ENCODE assay signal across 8 mouse cellular contexts in the genomic region with DNA sequence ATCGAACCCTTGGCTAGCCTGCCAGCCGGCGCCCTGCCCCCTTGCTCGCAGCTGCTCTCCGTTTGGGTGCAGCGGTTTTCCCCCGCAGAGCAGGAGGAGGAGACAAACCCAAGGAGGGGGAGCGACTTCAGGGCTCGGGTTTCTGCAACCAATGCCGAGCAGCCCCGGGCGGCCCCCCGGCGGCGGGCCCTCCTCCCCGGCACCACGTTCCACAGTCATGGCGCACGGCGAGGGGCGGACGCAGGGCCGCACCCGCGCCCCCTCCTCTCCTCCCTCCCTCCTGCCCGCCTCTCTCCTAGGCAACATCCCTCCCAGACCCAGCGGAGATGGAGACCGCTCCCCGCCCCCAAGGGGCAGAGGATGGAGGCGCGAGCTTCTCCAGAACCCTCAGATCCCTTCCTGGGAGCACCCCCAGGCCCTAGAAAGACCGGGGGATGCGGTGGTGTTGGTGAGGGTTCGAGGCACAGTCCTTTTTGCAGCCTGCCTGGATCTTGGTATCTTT.
DNase-seq lines count a peak whose midpoint lies in the region; ATAC-seq lines count a peak whose summit lies in the region.

No protein-coding gene starts in this region.

- intact Hi-C loops in gastrocnemius, postnatal 14 days (cut with DNase I; ENCODE audit: low total_unique reads): no loop called here
- intact Hi-C loops in left cerebral cortex, postnatal 10 days (cut with DNase I): loop anchor here (5.0 kb wide), 2 partner anchors 102 to 188 kb away; no protein-coding TSS in a partner anchor

- peak; percentile 84 for ATAC-seq in common myeloid progenitor, adult 5-6 weeks (replicated peaks; ENCODE audit: low read depth, poor library complexity, severe bottlenecking)
- ATAC-seq in inflammation-experienced regulatory T-cells, adult 6 months: peak; percentile 91
- ATAC-seq in megakaryocyte progenitor cell, adult 5-6 weeks (replicated peaks; ENCODE audit: poor library complexity): peak; percentile 84

- DNase-seq in T-cell, adult 2 months (ENCODE audit: low spot score): peak; percentile 91
- DNase-seq in gastrocnemius, postnatal 14 days: peak; percentile 94
- peak; percentile 93 to 97 for DNase-seq in left cerebral cortex, postnatal 10 days (ENCODE audit: extremely low spot score in 1 of 2, low spot score in 2 of 2)
- peak; percentile 93 for DNase-seq in right cerebral cortex, postnatal 14 days
- DNase-seq in urinary bladder, postnatal 25 days (ENCODE audit: low spot score): peak; percentile 75

Comparison
In these comparisons a context has a peak if more than half of its experiments do, and no peak if none do; other contexts are left out.
1. Peak in every context shown above with its lines: DNase-seq and ATAC-seq.